ENCODE assay signal across 15 mouse cellular contexts in the genomic region with DNA sequence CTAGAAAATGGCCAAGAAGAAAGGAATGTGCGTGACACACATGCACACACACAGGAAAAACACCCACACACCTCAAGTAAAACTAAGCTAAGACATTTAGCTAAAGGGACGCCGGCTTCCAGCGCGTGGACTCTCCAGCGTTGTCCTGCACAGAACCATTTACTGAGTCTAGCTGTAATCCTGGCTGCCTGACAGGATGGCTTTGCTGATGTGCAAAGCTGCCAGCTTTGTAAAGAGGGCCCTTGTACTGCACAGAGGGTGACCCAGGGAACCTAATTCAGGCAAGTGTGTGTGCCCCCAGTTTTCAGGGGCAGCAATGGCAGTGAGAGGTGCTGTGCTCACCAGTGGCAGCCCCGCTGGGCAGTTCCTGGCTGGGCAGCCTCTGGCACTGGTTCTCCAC. TPM values are rescaled to one million over a fixed set of nuclear protein-coding genes. Genes with fewer than 3 reads are reported as not detected.
A peak's percentile ranks its signal among the peaks of the same experiment; 100 is the strongest.
DNase-seq lines count a peak whose midpoint lies in the region.
"Had no signal": no experiment of that assay in that cellular context is flagged by ENCODE, and none has a peak within 500 bp of the region (broad histone marks: within the 10 kb centered on the region; RNA-seq: fewer than 3 reads in every experiment).

No protein-coding gene starts in this region.

- intact Hi-C loops in heart, postnatal 25 days (cut with DNase I) = no loop called here
- intact Hi-C loops in left cerebral cortex, postnatal 25 days (cut with DNase I) = no loop called here

- DNase-seq in cerebellum, adult 9-10 months = peak; percentile 25
- no peak for DNase-seq in cerebellum, adult 9-11 months
- peak; percentile 32 to 46 for DNase-seq in heart, adult 18-20 months
- DNase-seq in heart, postnatal 25 days (ENCODE audit: low spot score) = no peak
- DNase-seq in left cerebral cortex, postnatal 25 days (ENCODE audit: low spot score in 2 of 2) = peak; percentile 27 to 39
- no peak for DNase-seq in left cerebral cortex, adult 11 months (ENCODE audit: low spot score)
- peak; percentile 66 for DNase-seq in brain, adult 2 months (ENCODE audit: low read depth, low spot score)
- DNase-seq: adrenal gland, adult 8-10 months; adrenal gland, postnatal 36 days; B cell, adult 2 months; cerebellum, adult 11 months; cerebellum, adult 8-10 months; cerebellum, postnatal 36 days; gastrocnemius, postnatal 10 days; heart, postnatal 4 days had no signal

RNA-seq across cellular contexts. Expression of gene Prepl, which starts 22.7 kb away (rescaled TPM):
- 100 to 1,000 TPM; 115 to 119 TPM for total RNA-seq in heart, adult 18-20 months (2021)
- 100 to 1,000 TPM; 147 to 152 TPM for total RNA-seq in heart, postnatal 25 days (2021)
- total RNA-seq in left cerebral cortex, postnatal 25 days (2021) = 100 to 1,000 TPM; 346 to 361 TPM

RNA-seq across cellular contexts. Expression of gene Camkmt, which starts 23.0 kb away (rescaled TPM):
- 1 to 10 TPM; 2.2 to 3.3 TPM for total RNA-seq in heart, adult 18-20 months (2021)
- total RNA-seq in heart, postnatal 25 days (2021) = 1 to 10 TPM; 2.2 to 2.5 TPM
- 10 to 100 TPM; 11.8 TPM for total RNA-seq in left cerebral cortex, postnatal 25 days (2021)

RNA-seq across cellular contexts. Expression of gene Slc3a1, which starts 39.2 kb away (rescaled TPM):
- total RNA-seq in heart, adult 18-20 months (2021) = not detected
- not detected for total RNA-seq in heart, postnatal 25 days (2021)
- total RNA-seq in left cerebral cortex, postnatal 25 days (2021) = under 1 TPM; 0.27 to 0.30 TPM

Comparison
In these comparisons a context has a peak if more than half of its experiments do, and no peak if none do; other contexts are left out.
1. DNase-seq: peak in cerebellum, adult 9-10 months (single experiment), heart, adult 18-20 months (2 of 2), left cerebral cortex, postnatal 25 days (2 of 2) and brain, adult 2 months (single experiment); none in cerebellum, adult 9-11 months (single experiment), heart, postnatal 25 days (single experiment) and left cerebral cortex, adult 11 months (single experiment).